9 mouse cellular contexts compared by ENCODE assay signal in genomic region chr4:138395971-138396645, GRCm38 (mm10). TPM values are rescaled to one million over a fixed set of nuclear protein-coding genes. Genes with fewer than 3 reads are reported as not detected.
DNase-seq lines count a peak whose midpoint lies in the region; ATAC-seq and TF ChIP-seq lines count a peak whose summit lies in the region.
"Had no signal": no experiment of that assay in that cellular context is flagged by ENCODE, and none has a peak within 500 bp of the region (broad histone marks: within the 10 kb centered on the region; RNA-seq: fewer than 3 reads in every experiment).

Fam43b (minus strand) TSS chr4:138396528.

- no peak within 1 kb of the TSS for H3K9ac ChIP-seq in lung, embryonic 14.5 days
- H3K9ac ChIP-seq in heart, embryonic 11.5 days (ENCODE audit: low read depth, low read length) = no peak within 1 kb of the TSS
- H3K9ac ChIP-seq in liver, embryonic 15.5 days = no peak within 1 kb of the TSS

- TF ChIP-seq CTCF in lung, embryonic 14.5 days (IDR thresholded peaks at IDR 0.05; ENCODE audit: low read depth) = no peak
- TF ChIP-seq CTCF in small intestine, adult 2 months (IDR thresholded peaks at IDR 0.05; ENCODE audit: extremely low read depth, insufficient read length, insufficient replicate concordance, low read depth, low read length) = no peak

- no peak within 1 kb of the TSS for H3K27ac ChIP-seq in lung, embryonic 14.5 days (ENCODE audit: low read depth)
- H3K27ac ChIP-seq in heart, embryonic 11.5 days (ENCODE audit: low read depth, low read length) = no peak within 1 kb of the TSS
- no peak within 1 kb of the TSS for H3K27ac ChIP-seq in liver, embryonic 15.5 days (replicated peaks)
- H3K27ac ChIP-seq in small intestine, adult 2 months (ENCODE audit: insufficient read depth, low read depth, low read length) = no peak within 1 kb of the TSS

- H3K36me3 ChIP-seq in lung, embryonic 14.5 days (ENCODE audit: insufficient read depth) = no peaks in the 10 kb centered on the region
- H3K36me3 ChIP-seq in heart, embryonic 11.5 days (ENCODE audit: control insufficient read depth, insufficient read depth, low read length) = no peaks in the 10 kb centered on the region
- H3K36me3 ChIP-seq in liver, embryonic 15.5 days (replicated peaks) = no peaks in the 10 kb centered on the region
- H3K36me3 ChIP-seq in small intestine, adult 2 months (ENCODE audit: control insufficient read depth, insufficient read depth, low read length) = no peaks in the 10 kb centered on the region

- DNase-seq in lung, embryonic 14.5 days = peak; percentile 45
- no peak for DNase-seq in lung, adult 18-20 months
- DNase-seq in cerebellum, postnatal 36 days = peak; percentile 10 to 39
- DNase-seq in kidney, postnatal 36 days = peak; percentile 26 to 63
- no peak for DNase-seq in c-Kit-positive CD71-positive TER-119-positive erythroid progenitor cells, embryonic 14.5 days (ENCODE audit: low spot score)

- H3K4me1 ChIP-seq in lung, embryonic 14.5 days (ENCODE audit: insufficient read depth) = peaks cover 6% of the 10 kb centered on the region; the same call in 1 of the 2 replicates
- H3K4me1 ChIP-seq in heart, embryonic 11.5 days (ENCODE audit: control insufficient read depth, insufficient read depth, low read length) = peaks cover 11% of the 10 kb centered on the region
- H3K4me1 ChIP-seq in liver, embryonic 15.5 days (replicated peaks) = peaks cover 6% of the 10 kb centered on the region; the same call in 1 of the 2 replicates
- H3K4me1 ChIP-seq in small intestine, adult 2 months (ENCODE audit: control insufficient read depth, insufficient read depth, insufficient read length, low read length) = peaks cover 6% of the 10 kb centered on the region; the same call in 1 of the 2 replicates

- no peak for TF ChIP-seq POLR2A in small intestine, adult 2 months (IDR thresholded peaks at IDR 0.05; ENCODE audit: low read depth, low read length)

- H3K27me3 ChIP-seq in lung, embryonic 14.5 days (ENCODE audit: insufficient read depth, low read length) = peaks cover 73% of the 10 kb centered on the region
- peaks cover 72% of the 10 kb centered on the region for H3K27me3 ChIP-seq in heart, embryonic 11.5 days (ENCODE audit: control insufficient read depth, insufficient read depth, low read length)
- peaks cover 79% of the 10 kb centered on the region for H3K27me3 ChIP-seq in liver, embryonic 15.5 days
- H3K27me3 ChIP-seq in small intestine, adult 2 months (ENCODE audit: control insufficient read depth, insufficient read depth, low read length) = peaks cover 47% of the 10 kb centered on the region

- no peak for ATAC-seq in lung, embryonic 14.5 days (ENCODE audit: insufficient read depth)
- ATAC-seq in heart, embryonic 11.5 days (replicated peaks; ENCODE audit: insufficient number of reproducible peaks, low FRiP score, low TSS enrichment) = no peak
- no peak for ATAC-seq in liver, embryonic 15.5 days (ENCODE audit: insufficient read depth)

- WGBS in lung, embryonic 14.5 days = 1% methylated on average over 46 of the region's 46 CpGs
- WGBS in heart, embryonic 11.5 days (ENCODE audit: insufficient replicate concordance) = 1% methylated on average over 42 of the region's 46 CpGs
- under 1% methylated on average over 46 of the region's 46 CpGs for WGBS in liver, embryonic 15.5 days (ENCODE audit: insufficient replicate concordance)
- whole genome bisulfite sequencing in small intestine, adult 2 months = 2% methylated on average over 46 of the region's 46 CpGs

- H3K4me3 ChIP-seq in lung, embryonic 14.5 days (ENCODE audit: low read depth, low read length) = peak within 1 kb of the TSS; percentile 39
- peak within 1 kb of the TSS; percentile 29 for H3K4me3 ChIP-seq in heart, embryonic 11.5 days (ENCODE audit: low read depth, low read length)
- H3K4me3 ChIP-seq in liver, embryonic 15.5 days (replicated peaks) = no peak within 1 kb of the TSS
- peak within 1 kb of the TSS; percentile 3; the same call in 1 of the 2 replicates for H3K4me3 ChIP-seq in small intestine, adult 2 months (ENCODE audit: low read depth, low read length)
- H3K4me3 ChIP-seq: megakaryocyte, embryonic 14.5 days had no signal

- no peaks in the 10 kb centered on the region for H3K9me3 ChIP-seq in lung, embryonic 14.5 days (ENCODE audit: low read depth, low read length)
- no peaks in the 10 kb centered on the region for H3K9me3 ChIP-seq in heart, embryonic 11.5 days (replicated peaks; ENCODE audit: control insufficient read depth, low read length)
- H3K9me3 ChIP-seq in liver, embryonic 15.5 days (replicated peaks) = no peaks in the 10 kb centered on the region

- peak within 1 kb of the TSS; percentile 62 for H3K4me2 ChIP-seq in lung, embryonic 14.5 days
- peak within 1 kb of the TSS; percentile 73 for H3K4me2 ChIP-seq in heart, embryonic 11.5 days
- H3K4me2 ChIP-seq in liver, embryonic 15.5 days = peak within 1 kb of the TSS; percentile 3; the same call in 1 of the 2 replicates

RNA-seq across cellular contexts. Expression of gene Fam43b, which starts in this region (rescaled TPM):
- not detected in 2 replicates for polyA plus RNA-seq in lung, embryonic 14.5 days (2014; fragmentation: Nextera tagmentation; extraction: Ambion mirVana)
- 0.07 TPM in 1 of 2 replicates, not detected in the other for polyA plus RNA-seq in heart, embryonic 11.5 days (2014; fragmentation: Nextera tagmentation; extraction: Ambion mirVana)
- polyA plus RNA-seq in liver, embryonic 15.5 days (2015; fragmentation: Nextera tagmentation; extraction: Ambion mirVana) = not detected in 2 replicates
- 0.08 TPM in 1 of 2 replicates, not detected in the other for polyA plus RNA-seq in small intestine, adult 2 months (2012; rRNA removed)

Comparison
In these comparisons a context has a peak if more than half of its experiments do, and no peak if none do; other contexts are left out.
1. Peak in DNase-seq, H3K4me3 ChIP-seq and H3K4me2 ChIP-seq in lung, embryonic 14.5 days; RNA of the gene not detected or under 1 TPM.
2. DNase-seq: peak in cerebellum, postnatal 36 days (2 of 2) and kidney, postnatal 36 days (2 of 2); none in lung, adult 18-20 months (0 of 2) and c-Kit-positive CD71-positive TER-119-positive erythroid progenitor cells, embryonic 14.5 days (single experiment).
3. H3K4me2 ChIP-seq: peak in every context shown above with its lines; median percentile 73 in heart, embryonic 11.5 days; 62 in lung, embryonic 14.5 days; 3 in liver, embryonic 15.5 days.